Mouse (Mus musculus) T-helper 2 cell (primary cell): ENCODE measurements around the gene Pex12.

Experiments used
- in situ Hi-C: fragments of 300-600 bp; cut with MboI, MseI; formaldehyde crosslinking; loops from one replicate; pipeline ENCODE4 v1.15.1; 2025; ENCODE audit warnings: high pct_unique_total_duplicates

Pex12 gene

GRCm38 (mm10) chr11:83289036-83289435 lies 13.3 kb downstream of the Pex12 start:
- in situ Hi-C loops: no loop called here

- in situ Hi-C loops: no loop called here
Measured at GRCm38 (mm10) chr11:83286566-83286965, 15.8 kb downstream of the Pex12 start, which contains the start of gene Slfn14. Slfn14 (minus strand) TSS chr11:83286726.

- in situ Hi-C loops: no loop called here
Measured at GRCm38 (mm10) chr11:83285627-83286026, 16.8 kb downstream of the Pex12 start.

DNA sequence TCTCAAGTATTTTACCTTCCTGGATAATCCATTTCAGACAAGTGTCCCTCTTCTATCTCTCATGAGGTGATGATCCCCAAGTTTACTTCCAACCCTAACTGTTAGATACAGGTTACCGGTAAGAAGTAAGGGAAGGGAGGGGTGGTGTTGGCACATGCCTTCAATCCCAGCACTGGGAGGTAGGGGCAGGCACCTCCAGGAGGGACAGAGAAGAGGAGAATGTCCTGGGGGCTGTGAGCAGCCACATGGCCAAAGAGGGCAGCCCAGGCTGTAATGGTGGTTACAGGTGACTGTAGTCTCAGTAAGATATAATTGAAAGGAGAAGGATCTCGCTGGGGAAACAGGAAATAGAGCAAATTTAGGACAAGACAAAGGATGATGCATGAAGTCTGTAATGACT lies 20.3 kb downstream of the Pex12 start:
- in situ Hi-C loops: no loop called here

DNA sequence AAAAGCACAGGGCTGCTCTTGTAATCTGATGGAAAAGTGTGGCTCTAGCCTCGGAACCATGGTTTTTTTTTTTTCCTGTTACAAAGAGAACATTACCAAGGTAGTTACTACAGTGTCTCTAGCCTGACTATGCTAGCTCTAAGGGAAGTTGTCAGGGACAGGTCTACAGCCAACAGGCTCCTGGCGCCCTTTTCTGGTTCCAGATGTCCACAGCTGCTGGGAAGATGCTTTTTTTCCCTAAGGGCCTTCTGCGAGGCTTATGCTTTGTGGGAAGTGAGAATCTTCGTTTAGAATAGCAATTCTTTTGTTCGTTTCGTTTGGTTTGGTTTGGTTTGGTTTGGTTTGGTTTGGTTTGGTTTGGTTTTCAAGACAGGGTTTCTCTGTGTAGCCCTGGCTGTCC lies 22.7 kb downstream of the Pex12 start:
- in situ Hi-C loops: loop anchor here (10.0 kb wide), 1 partner anchor 1085 kb away; no protein-coding TSS in a partner anchor

DNA sequence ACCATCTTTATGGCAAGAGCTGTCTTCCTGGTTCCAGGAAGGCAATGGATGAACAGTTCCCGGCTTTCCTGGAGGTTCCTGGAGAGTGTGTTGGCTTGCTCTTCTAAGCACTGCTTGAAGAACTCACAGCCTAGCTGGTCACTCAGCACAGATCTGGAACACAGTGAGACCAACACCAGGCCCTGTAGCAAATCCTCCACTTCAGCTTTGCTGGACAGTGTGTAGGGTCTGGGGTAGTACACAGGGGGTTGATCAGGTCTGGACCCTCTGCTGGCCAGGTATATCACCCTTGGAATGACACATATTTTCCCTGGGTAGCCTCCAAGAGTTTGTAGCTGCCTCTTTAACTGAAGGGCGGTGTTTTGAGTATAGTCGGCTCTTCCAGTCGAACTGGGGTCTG lies 23.4 kb downstream of the Pex12 start:
- in situ Hi-C loops: loop anchor here (10.0 kb wide), 1 partner anchor 1084 kb away; no protein-coding TSS in a partner anchor

DNA sequence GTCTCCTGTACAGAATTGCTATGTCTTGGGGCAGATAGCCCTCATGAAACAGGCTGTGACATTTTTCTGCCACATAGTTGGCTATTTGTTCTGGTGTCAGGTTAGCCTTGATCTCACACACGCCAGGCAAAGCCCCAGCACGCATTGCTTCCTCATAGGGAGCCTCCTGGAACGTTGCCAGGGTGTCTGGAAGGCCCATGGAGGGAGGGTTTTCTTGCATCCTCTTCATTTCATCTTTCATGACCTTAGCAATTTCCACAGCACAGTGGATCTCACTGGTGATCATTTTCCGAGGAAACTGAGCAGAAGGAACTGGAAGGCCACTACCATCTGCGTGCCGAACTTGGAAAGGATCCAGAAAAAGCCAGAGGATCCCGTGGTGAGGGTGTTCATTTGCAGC lies 26.1 kb downstream of the Pex12 start:
- in situ Hi-C loops: loop anchor here (10.0 kb wide), 1 partner anchor 1081 kb away; no protein-coding TSS in a partner anchor

- in situ Hi-C loops: loop anchor here (10.0 kb wide), 1 partner anchor 1077 kb away; no protein-coding TSS in a partner anchor
Measured at GRCm38 (mm10) chr11:83271951-83272843, 30.2 kb downstream of the Pex12 start.

- in situ Hi-C loops: loop anchor here (10.0 kb wide), 1 partner anchor 1077 kb away; no protein-coding TSS in a partner anchor
Measured at GRCm38 (mm10) chr11:83271151-83271950, 31.0 kb downstream of the Pex12 start.

DNA sequence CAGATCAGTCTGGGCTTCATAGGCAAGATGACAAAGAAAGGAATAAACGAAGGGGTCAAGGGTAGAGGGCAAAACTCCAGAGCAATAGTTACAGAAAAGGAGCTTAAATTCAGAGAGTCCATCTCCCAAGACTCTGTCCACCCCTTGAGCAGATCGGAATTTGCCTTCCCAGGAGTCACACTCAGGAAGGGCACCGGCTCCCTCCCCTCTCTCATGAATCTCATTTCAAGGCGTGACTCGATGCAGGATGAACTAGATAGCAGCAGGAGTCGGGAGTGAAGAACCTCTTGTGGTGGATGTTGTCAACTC lies 31.6 kb downstream of the Pex12 start:
- in situ Hi-C loops: loop anchor here (10.0 kb wide), 1 partner anchor 1076 kb away; no protein-coding TSS in a partner anchor

GRCm38 (mm10) chr11:83263146-83263545 lies 39.2 kb downstream of the Pex12 start:
- in situ Hi-C loops: no loop called here

- in situ Hi-C loops: no loop called here
Measured at GRCm38 (mm10) chr11:83262673-83263072, 39.7 kb downstream of the Pex12 start.

DNA sequence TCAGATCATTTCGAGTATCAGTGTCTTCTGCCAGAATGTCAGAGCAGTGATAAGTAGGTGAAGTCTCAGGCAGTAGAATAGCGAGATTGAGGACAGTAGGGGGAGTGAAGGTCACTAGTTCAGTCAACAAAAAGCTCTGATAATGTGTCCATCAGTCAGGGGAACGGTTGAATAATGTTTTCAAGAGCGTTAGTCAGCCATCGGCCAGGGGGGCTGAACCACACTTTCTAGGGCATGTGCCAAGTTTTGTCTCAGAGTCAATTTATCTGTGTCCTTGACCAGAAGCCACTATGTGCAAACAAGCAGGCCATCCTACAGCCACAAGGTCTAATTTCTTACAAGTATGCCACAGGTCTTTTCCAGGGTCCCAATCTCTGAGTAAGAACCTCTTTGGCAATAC lies 45.2 kb downstream of the Pex12 start:
- in situ Hi-C loops: loop anchor here (10.0 kb wide), 1 partner anchor 332 kb away; no protein-coding TSS in a partner anchor
